Mouse (Mus musculus): ENCODE results near the gene Drd1. TPM values are rescaled to one million over a fixed set of nuclear protein-coding genes. Genes with fewer than 3 reads are reported as not detected.
A peak's percentile ranks its signal among the peaks of the same experiment; 100 is the strongest.

The Drd1 gene
- polyA plus RNA-seq, 1 experiment from 2014 or later = 0.32 TPM

- no peak overlapping the region for H3K9ac ChIP-seq
- H3K4me3 ChIP-seq (replicated peaks) = no peak overlapping the region
- no peak overlapping the region for H3K4me2 ChIP-seq
- no peaks in the 10 kb centered on the region for H3K27me3 ChIP-seq
- H3K36me3 ChIP-seq = peaks cover 48% of the 10 kb centered on the region
- peaks cover 13% of the 10 kb centered on the region; the same call in 1 of the 2 replicates for H3K4me1 ChIP-seq
- WGBS = 89% methylated on average over 5 of the region's 5 CpGs
- ATAC-seq (replicated peaks; ENCODE audit: low FRiP score) = no peak
- H3K9me3 ChIP-seq (replicated peaks) = no peaks in the 10 kb centered on the region
- H3K27ac ChIP-seq = no peak overlapping the region
These were observed 29.3 kb upstream of the Drd1 start for GRCm38 (mm10) chr13:54084826-54085225.

- peaks cover 41% of the 10 kb centered on the region for H3K36me3 ChIP-seq
- no peaks in the 10 kb centered on the region for H3K27me3 ChIP-seq
- no peak for ATAC-seq (replicated peaks; ENCODE audit: low FRiP score)
- no peak overlapping the region for H3K9ac ChIP-seq
- H3K27ac ChIP-seq = no peak overlapping the region
- H3K9me3 ChIP-seq (replicated peaks) = no peaks in the 10 kb centered on the region
- peaks cover 18% of the 10 kb centered on the region for H3K4me1 ChIP-seq
- H3K4me3 ChIP-seq (replicated peaks) = no peak overlapping the region
- WGBS = 58% methylated on average over 4 of the region's 4 CpGs
- H3K4me2 ChIP-seq = no peak overlapping the region
These were observed 28.7 kb upstream of the Drd1 start for GRCm38 (mm10) chr13:54084178-54084577.

GRCm38 (mm10) chr13:54082946-54083345, 27.4 kb upstream of the Drd1 start:
- Histone ChIP-seq H3K27me3 (no peaks in the 10 kb centered on the region), H3K36me3 (peaks cover 29% of the 10 kb centered on the region), H3K4me3 (replicated peaks) (no peak overlapping the region), H3K4me2 (no peak overlapping the region), H3K4me1 (peaks cover 27% of the 10 kb centered on the region), H3K9ac (no peak overlapping the region), H3K9me3 (replicated peaks) (no peaks in the 10 kb centered on the region), H3K27ac (no peak overlapping the region)
- ATAC-seq (replicated peaks; ENCODE audit: low FRiP score) = no peak
- 72% methylated on average over 5 of the region's 5 CpGs for WGBS

- Histone ChIP-seq H3K4me3 (replicated peaks) (no peak overlapping the region), H3K4me1 (peaks cover 32% of the 10 kb centered on the region), H3K9ac (no peak overlapping the region), H3K27me3 (no peaks in the 10 kb centered on the region), H3K9me3 (replicated peaks) (no peaks in the 10 kb centered on the region), H3K4me2 (no peak overlapping the region), H3K27ac (0 out of 2 replicates have a peak overlapping the region, but pooled peaks have one; percentile 28), H3K36me3 (peaks cover 10% of the 10 kb centered on the region)
- WGBS = 90% methylated on average over 1 of the region's 1 CpGs
- ATAC-seq (replicated peaks; ENCODE audit: low FRiP score) = no peak
These were observed 25.3 kb upstream of the Drd1 start for GRCm38 (mm10) chr13:54080785-54081184.

- H3K27ac ChIP-seq = peak overlapping the region; percentile 28
- no peak for ATAC-seq (replicated peaks; ENCODE audit: low FRiP score)
- H3K9ac ChIP-seq = no peak overlapping the region
- H3K4me3 ChIP-seq (replicated peaks) = no peak overlapping the region
- 72% methylated on average over 12 of the region's 12 CpGs for WGBS
- peaks cover 10% of the 10 kb centered on the region; the same call in 1 of the 2 replicates for H3K36me3 ChIP-seq
- H3K9me3 ChIP-seq (replicated peaks) = no peaks in the 10 kb centered on the region
- H3K4me2 ChIP-seq = no peak overlapping the region
- H3K27me3 ChIP-seq = no peaks in the 10 kb centered on the region
- peaks cover 32% of the 10 kb centered on the region for H3K4me1 ChIP-seq
These were observed 24.6 kb upstream of the Drd1 start for GRCm38 (mm10) chr13:54079782-54080759.

GRCm38 (mm10) chr13:54077470-54078174, 22.1 kb upstream of the Drd1 start:
- Histone ChIP-seq H3K9ac (no peak overlapping the region), H3K36me3 (peaks cover 9% of the 10 kb centered on the region; the same call in 1 of the 2 replicates), H3K9me3 (replicated peaks) (no peaks in the 10 kb centered on the region), H3K4me2 (no peak overlapping the region), H3K27ac (peak overlapping the region; percentile 46; the same call in 1 of the 2 replicates), H3K4me3 (replicated peaks) (no peak overlapping the region), H3K27me3 (no peaks in the 10 kb centered on the region), H3K4me1 (peaks cover 39% of the 10 kb centered on the region)
- ATAC-seq (replicated peaks; ENCODE audit: low FRiP score) = no peak
- 63% methylated on average over 11 of the region's 11 CpGs for WGBS

GRCm38 (mm10) chr13:54076762-54077460, 21.4 kb upstream of the Drd1 start:
- Histone ChIP-seq H3K4me1 (peaks cover 43% of the 10 kb centered on the region), H3K4me3 (replicated peaks) (no peak overlapping the region), H3K27me3 (no peaks in the 10 kb centered on the region), H3K36me3 (peaks cover 9% of the 10 kb centered on the region; the same call in 1 of the 2 replicates), H3K9ac (no peak overlapping the region), H3K27ac (peak overlapping the region; percentile 46; the same call in 1 of the 2 replicates), H3K9me3 (replicated peaks) (no peaks in the 10 kb centered on the region), H3K4me2 (no peak overlapping the region)
- 87% methylated on average over 11 of the region's 11 CpGs for WGBS
- ATAC-seq (replicated peaks; ENCODE audit: low FRiP score) = no peak; the same call in 1 of the 2 replicates

- Histone ChIP-seq H3K27me3 (no peaks in the 10 kb centered on the region), H3K4me3 (replicated peaks) (no peak overlapping the region), H3K9ac (no peak overlapping the region), H3K36me3 (peaks cover 9% of the 10 kb centered on the region; the same call in 1 of the 2 replicates), H3K4me1 (peaks cover 43% of the 10 kb centered on the region), H3K4me2 (no peak overlapping the region), H3K9me3 (replicated peaks) (no peaks in the 10 kb centered on the region), H3K27ac (no peak overlapping the region)
- no peak for ATAC-seq (replicated peaks; ENCODE audit: low FRiP score)
- WGBS = 85% methylated on average over 6 of the region's 6 CpGs
These were observed 20.5 kb upstream of the Drd1 start for GRCm38 (mm10) chr13:54076051-54076450.

GRCm38 (mm10) chr13:54075416-54075815, 19.9 kb upstream of the Drd1 start:
- H3K4me2 ChIP-seq = no peak overlapping the region
- H3K9me3 ChIP-seq (replicated peaks) = no peaks in the 10 kb centered on the region
- no peak for ATAC-seq (replicated peaks; ENCODE audit: low FRiP score)
- WGBS = 86% methylated on average over 2 of the region's 2 CpGs
- H3K36me3 ChIP-seq = peaks cover 9% of the 10 kb centered on the region; the same call in 1 of the 2 replicates
- H3K4me1 ChIP-seq = peaks cover 40% of the 10 kb centered on the region
- no peak overlapping the region for H3K27ac ChIP-seq
- no peak overlapping the region for H3K4me3 ChIP-seq (replicated peaks)
- H3K27me3 ChIP-seq = no peaks in the 10 kb centered on the region
- no peak overlapping the region for H3K9ac ChIP-seq

GRCm38 (mm10) chr13:54073491-54073890, 18.0 kb upstream of the Drd1 start:
- no peaks in the 10 kb centered on the region for H3K9me3 ChIP-seq (replicated peaks)
- peaks cover 23% of the 10 kb centered on the region for H3K4me1 ChIP-seq
- peak overlapping the region; percentile 90; the same call in 1 of the 2 replicates for H3K4me3 ChIP-seq (replicated peaks)
- WGBS = 57% methylated on average over 2 of the region's 2 CpGs
- no peaks in the 10 kb centered on the region for H3K27me3 ChIP-seq
- 0 out of 2 replicates have a peak overlapping the region, but pooled peaks have one; percentile 87 for H3K27ac ChIP-seq
- peak overlapping the region; percentile 78 for H3K4me2 ChIP-seq
- H3K9ac ChIP-seq = no peak overlapping the region
- H3K36me3 ChIP-seq = peaks cover 9% of the 10 kb centered on the region; the same call in 1 of the 2 replicates
- no peak for ATAC-seq (replicated peaks; ENCODE audit: low FRiP score)

- no peak for ATAC-seq (replicated peaks; ENCODE audit: low FRiP score)
- H3K4me1 ChIP-seq = peaks cover 21% of the 10 kb centered on the region
- no peak overlapping the region for H3K9ac ChIP-seq
- H3K9me3 ChIP-seq (replicated peaks) = no peaks in the 10 kb centered on the region
- peak overlapping the region; percentile 90 for H3K4me3 ChIP-seq (replicated peaks)
- H3K27me3 ChIP-seq = no peaks in the 10 kb centered on the region
- peaks cover 9% of the 10 kb centered on the region; the same call in 1 of the 2 replicates for H3K36me3 ChIP-seq
- peak overlapping the region; percentile 87 for H3K27ac ChIP-seq
- whole genome bisulfite sequencing = 14% methylated on average over 1 of the region's 1 CpGs
- peak overlapping the region; percentile 78 for H3K4me2 ChIP-seq
These were observed 17.6 kb upstream of the Drd1 start for GRCm38 (mm10) chr13:54073066-54073465.

All from kidney, embryonic 15.5 days (tissue).